Mouse (Mus musculus) erythroblast, adult 5-6 weeks (primary cell): ENCODE data around the gene Lexm. TPM values are rescaled to one million over a fixed set of nuclear protein-coding genes. Genes with fewer than 3 reads are reported as not detected.

ENCODE experiments used
- ATAC-seq: replicated peaks from 2 replicates; pipeline ENCODE4 v1.8.0; 2016; ENCODE audit warnings: moderate number of reproducible peaks, mild to moderate bottlenecking, moderate TSS enrichment, inconsistent platforms; ENCODE audit not compliant: poor library complexity, low FRiP score, severe bottlenecking
- total RNA-seq, 2 experiments: library from RNA; stranded (forward) in 1 of 2; stranded (reverse) in 1 of 2; fragments of 150-400 nt in 1 of 2; fragments of 200-764, 138-1000 nt in 1 of 2; gene quantifications; 2 replicates each; pipeline versions ENCODE4 v1.2.3 to v1.2.4; 2015 to 2017; ENCODE audit warnings: low replicate concordance in 2 of 2

The Lexm gene
- total RNA-seq, 2 experiments from 2014 or later = not detected

- ATAC-seq = no peak
Measured at GRCm38 (mm10) chr4:106590871-106591270, 26.2 kb downstream of the Lexm start.

- no peak for ATAC-seq
Measured at GRCm38 (mm10) chr4:106590142-106590541, 26.9 kb downstream of the Lexm start.

- ATAC-seq = no peak
Measured at GRCm38 (mm10) chr4:106587075-106587474, 30.0 kb downstream of the Lexm start.

- no peak for ATAC-seq
Measured at GRCm38 (mm10) chr4:106584665-106585064, 32.4 kb downstream of the Lexm start.

- peak; percentile 74 for ATAC-seq
Measured at GRCm38 (mm10) chr4:106582428-106583153, 34.5 kb downstream of the Lexm start.

GRCm38 (mm10) chr4:106581865-106582204 lies 35.2 kb downstream of the Lexm start:
- ATAC-seq = no peak

GRCm38 (mm10) chr4:106581176-106581864 lies 35.7 kb downstream of the Lexm start:
- no peak for ATAC-seq

- no peak for ATAC-seq
Measured at GRCm38 (mm10) chr4:106577511-106577910, 39.5 kb downstream of the Lexm start.

GRCm38 (mm10) chr4:106575022-106575421 lies 42.0 kb downstream of the Lexm start:
- no peak for ATAC-seq

GRCm38 (mm10) chr4:106571081-106571724 lies 45.8 kb downstream of the Lexm start:
- ATAC-seq = no peak

GRCm38 (mm10) chr4:106569680-106570079 lies 47.4 kb downstream of the Lexm start:
- no peak for ATAC-seq

GRCm38 (mm10) chr4:106564161-106564560 lies 52.9 kb downstream of the Lexm start:
- no peak for ATAC-seq

- no peak for ATAC-seq
Measured at GRCm38 (mm10) chr4:106562837-106563790, 53.9 kb downstream of the Lexm start.

- ATAC-seq = no peak
Measured at GRCm38 (mm10) chr4:106562006-106562405, 55.0 kb downstream of the Lexm start.

GRCm38 (mm10) chr4:106560846-106561781 lies 55.9 kb downstream of the Lexm start, which contains the start of gene Dhcr24:
Gene Dhcr24, plus strand, starts transcription at chr4:106561038.
- peak; percentile 93 for ATAC-seq

- peak; percentile 68 for ATAC-seq
Measured at GRCm38 (mm10) chr4:106560213-106560845, 56.7 kb downstream of the Lexm start.

- ATAC-seq = no peak
Measured at GRCm38 (mm10) chr4:106559343-106560212, 57.5 kb downstream of the Lexm start.
